Mouse (Mus musculus) adrenal gland, postnatal 0 days (tissue): ENCODE measurements around the gene B430305J03Rik. TPM values are rescaled to one million over a fixed set of nuclear protein-coding genes. Genes with fewer than 3 reads are reported as not detected.

Experiments
- polyA plus RNA-seq: library from polyadenylated mRNA; unstranded; fragments of >200 nt; fragmentation: Nextera tagmentation; extraction: Ambion mirVana; gene quantifications from 2 replicates; pipeline ENCODE4 v1.2.1, GENCODE M21; 2015

The B430305J03Rik gene
- not detected in 2 replicates for polyA plus RNA-seq

DNA sequence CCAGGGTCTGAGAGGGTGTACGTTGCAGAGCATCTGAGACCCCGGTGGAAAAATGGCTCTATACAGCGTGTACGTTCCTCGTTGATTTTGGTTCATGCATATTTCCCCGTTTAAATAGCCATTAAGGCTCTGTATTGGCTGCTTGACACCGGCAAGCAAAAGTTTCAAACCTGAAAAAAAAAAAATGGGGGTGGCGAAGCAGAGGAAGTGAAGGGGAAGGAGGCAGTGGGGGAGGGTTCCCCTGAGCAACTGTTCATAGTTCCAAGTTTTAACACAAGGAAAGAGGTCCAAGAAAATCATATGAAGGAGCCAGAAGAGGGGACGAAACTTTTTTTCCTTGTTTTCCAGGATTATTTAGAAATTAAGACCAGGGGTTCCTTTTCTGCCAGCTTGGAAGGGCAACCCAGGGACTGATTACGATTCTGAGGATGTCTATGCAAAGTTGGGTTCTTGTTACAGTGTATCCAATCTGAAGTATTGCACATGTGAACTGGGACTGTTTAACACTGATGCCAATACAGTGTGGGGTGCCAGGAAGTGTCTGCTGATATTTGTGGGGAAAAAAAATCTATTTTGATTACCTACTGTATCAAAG, at the start of gene B430305J03Rik:
Gene B430305J03Rik, minus strand, starts transcription at position 173 of the 595 bp plus-strand sequence.

DNA sequence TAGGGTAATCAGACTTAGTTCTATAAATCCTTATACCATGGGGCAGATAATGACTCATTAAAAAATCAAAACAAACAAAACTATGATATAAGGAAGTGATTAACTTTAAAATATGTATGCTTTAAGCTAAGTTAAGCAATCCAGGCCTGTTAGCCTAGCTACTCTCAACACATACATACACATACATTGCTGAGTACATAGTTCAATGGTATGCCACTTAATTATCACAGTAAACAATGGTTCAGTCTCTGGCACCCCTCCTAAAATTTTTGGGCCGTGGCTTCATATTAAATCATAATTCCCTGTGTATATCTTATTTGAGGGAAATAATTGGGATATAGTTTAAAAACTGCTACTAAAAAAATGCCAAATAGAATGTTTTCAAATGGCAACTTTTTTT, 4.4 kb downstream of the B430305J03Rik start, which contains the start of gene Rap2b:
Gene Rap2b, plus strand, starts transcription at position 301 of the 400 bp plus-strand sequence.

Other genes with a start within 250 kb of the B430305J03Rik start
- 8.6 and 9.1 TPM in 2 replicates for gene Rap2b, start 4.3 kb downstream of the B430305J03Rik start, polyA plus RNA-seq